Mouse (Mus musculus) neural tube, embryonic 13.5 days (tissue): Measurements from ENCODE around the gene Zfp618. TPM values are rescaled to one million over a fixed set of nuclear protein-coding genes. Genes with fewer than 3 reads are reported as not detected.

ENCODE experiments used
- ATAC-seq: fragments of 200-750 bp; cut with Nextera tagmentation; 2 replicates; pipeline ENCODE4 v1.8.0; 2017; ENCODE audit warnings: low read depth, mild to moderate bottlenecking, moderate TSS enrichment, moderate library complexity
- H3K27ac ChIP-seq: fragments of 300-500 bp; sonication (generic); replicated peaks from 2 replicates; pipeline ENCODE4 v1.5.1; 2015; ENCODE audit warnings: moderate library complexity, mild to moderate bottlenecking, inconsistent platforms
- H3K27me3 ChIP-seq: fragments of 300-500 bp; sonication (generic); 2 replicates; pipeline ENCODE4 v1.6.1; 2015; ENCODE audit warnings: mild to moderate bottlenecking, inconsistent platforms
- H3K36me3 ChIP-seq: fragments of 300-500 bp; sonication (generic); 2 replicates; pipeline ENCODE4 v1.6.1; 2015; ENCODE audit warnings: mild to moderate bottlenecking, inconsistent platforms
- H3K4me1 ChIP-seq: fragments of 300-500 bp; sonication (generic); replicated peaks from 2 replicates; pipeline ENCODE4 v1.6.1; 2015; ENCODE audit warnings: inconsistent platforms
- H3K4me2 ChIP-seq: fragments of 300-500 bp; sonication (generic); 2 replicates; pipeline ENCODE4 v1.6.1; 2015; ENCODE audit warnings: inconsistent platforms, mild to moderate bottlenecking, moderate library complexity
- H3K4me3 ChIP-seq: fragments of 300-500 bp; sonication (generic); 2 replicates; pipeline ENCODE4 v1.5.1; 2015; ENCODE audit warnings: mild to moderate bottlenecking, inconsistent platforms
- H3K9ac ChIP-seq: fragments of 300-500 bp; sonication (generic); 2 replicates; pipeline ENCODE4 v1.6.1; 2015; ENCODE audit warnings: moderate library complexity, mild to moderate bottlenecking, inconsistent platforms
- H3K9me3 ChIP-seq: fragments of 300-500 bp; sonication (generic); 2 replicates; pipeline ENCODE4 v1.6.1; 2016; ENCODE audit warnings: inconsistent platforms
- WGBS: fragments of 180-500 bp; shearing (Covaris S2); methylation state at CpG from one replicate; pipeline ENCODE4 v1.1.7; 2015; 5-methylcytosine and 5-hydroxymethylcytosine counted together
- polyA plus RNA-seq: library from polyadenylated mRNA; unstranded; fragments of >200 nt; fragmentation: Nextera tagmentation; extraction: Ambion mirVana; gene quantifications from 2 replicates; pipeline ENCODE4 v1.2.1, GENCODE M21; 2015

Gene Zfp618
- polyA plus RNA-seq, 1 experiment from 2014 or later, result 40.9 TPM

- H3K4me2 ChIP-seq, result no peak overlapping the region
- H3K9ac ChIP-seq, result no peak overlapping the region
- peaks cover 5% of the 10 kb centered on the region; the same call in 1 of the 2 replicates for H3K36me3 ChIP-seq
- H3K27me3 ChIP-seq, result no peaks in the 10 kb centered on the region
- H3K4me3 ChIP-seq, result no peak overlapping the region
- H3K4me1 ChIP-seq, result peaks cover 75% of the 10 kb centered on the region
- H3K9me3 ChIP-seq, result no peaks in the 10 kb centered on the region
- H3K27ac ChIP-seq, result peak overlapping the region; percentile 91
- no peak for ATAC-seq
- 32% methylated on average over 5 of the region's 5 CpGs for WGBS
Observed at GRCm38 (mm10) chr4:63057581-63057980, 92.2 kb downstream of the Zfp618 start.

- H3K4me1 ChIP-seq, result peaks cover 71% of the 10 kb centered on the region
- H3K27ac ChIP-seq, result peak overlapping the region; percentile 91
- H3K9me3 ChIP-seq, result no peaks in the 10 kb centered on the region
- H3K4me2 ChIP-seq, result no peak overlapping the region
- H3K36me3 ChIP-seq, result peaks cover 15% of the 10 kb centered on the region
- ATAC-seq, result no peak
- H3K27me3 ChIP-seq, result no peaks in the 10 kb centered on the region
- H3K4me3 ChIP-seq, result no peak overlapping the region
- 92% methylated on average over 4 of the region's 4 CpGs for WGBS
- H3K9ac ChIP-seq, result no peak overlapping the region
Observed at GRCm38 (mm10) chr4:63058686-63059085, 93.3 kb downstream of the Zfp618 start.

- Histone ChIP-seq H3K27me3 (no peaks in the 10 kb centered on the region), H3K36me3 (peaks cover 15% of the 10 kb centered on the region), H3K9ac (no peak overlapping the region), H3K4me2 (no peak overlapping the region), H3K4me1 (peaks cover 60% of the 10 kb centered on the region), H3K27ac (peak overlapping the region; percentile 69), H3K9me3 (no peaks in the 10 kb centered on the region), H3K4me3 (no peak overlapping the region)
- ATAC-seq, result no peak
- WGBS, result 67% methylated on average over 6 of the region's 6 CpGs
Observed at GRCm38 (mm10) chr4:63060358-63060757, 95.0 kb downstream of the Zfp618 start.

GRCm38 (mm10) chr4:63061411-63061810, 96.0 kb downstream of the Zfp618 start:
- Histone ChIP-seq H3K27ac (peak overlapping the region; percentile 69), H3K4me2 (no peak overlapping the region), H3K4me3 (no peak overlapping the region), H3K27me3 (no peaks in the 10 kb centered on the region), H3K4me1 (peaks cover 50% of the 10 kb centered on the region), H3K9ac (no peak overlapping the region), H3K9me3 (no peaks in the 10 kb centered on the region), H3K36me3 (peaks cover 15% of the 10 kb centered on the region)
- WGBS, result 94% methylated on average over 6 of the region's 6 CpGs
- no peak for ATAC-seq

GRCm38 (mm10) chr4:63063360-63063759, 98.0 kb downstream of the Zfp618 start:
- Histone ChIP-seq H3K4me1 (peaks cover 32% of the 10 kb centered on the region), H3K9me3 (no peaks in the 10 kb centered on the region), H3K9ac (no peak overlapping the region), H3K4me3 (no peak overlapping the region), H3K27ac (no peak overlapping the region), H3K4me2 (no peak overlapping the region), H3K27me3 (no peaks in the 10 kb centered on the region), H3K36me3 (peaks cover 15% of the 10 kb centered on the region)
- ATAC-seq, result no peak
- 97% methylated on average over 4 of the region's 4 CpGs for WGBS

- Histone ChIP-seq H3K9ac (no peak overlapping the region), H3K27me3 (no peaks in the 10 kb centered on the region), H3K27ac (no peak overlapping the region), H3K4me3 (no peak overlapping the region), H3K4me1 (peaks cover 19% of the 10 kb centered on the region), H3K9me3 (no peaks in the 10 kb centered on the region), H3K4me2 (no peak overlapping the region), H3K36me3 (peaks cover 15% of the 10 kb centered on the region)
- ATAC-seq, result no peak
- WGBS, result 94% methylated on average over 9 of the region's 9 CpGs
Observed at GRCm38 (mm10) chr4:63064911-63065310, 99.5 kb downstream of the Zfp618 start.

- H3K9ac ChIP-seq, result no peak overlapping the region
- no peaks in the 10 kb centered on the region for H3K4me1 ChIP-seq
- H3K4me3 ChIP-seq, result no peak overlapping the region
- H3K4me2 ChIP-seq, result no peak overlapping the region
- H3K27ac ChIP-seq, result no peak overlapping the region
- H3K9me3 ChIP-seq, result no peaks in the 10 kb centered on the region
- peaks cover 15% of the 10 kb centered on the region for H3K36me3 ChIP-seq
- H3K27me3 ChIP-seq, result no peaks in the 10 kb centered on the region
- no peak for ATAC-seq
- WGBS, result 94% methylated on average over 4 of the region's 4 CpGs
Observed at GRCm38 (mm10) chr4:63066796-63067195, 101.4 kb downstream of the Zfp618 start.

GRCm38 (mm10) chr4:63067822-63068221, 102.4 kb downstream of the Zfp618 start:
- 0 out of 2 replicates have a peak, but pooled peaks cover 3% of the 10 kb centered on the region for H3K4me1 ChIP-seq
- no peak overlapping the region; the same call in 1 of the 2 replicates for H3K27ac ChIP-seq
- ATAC-seq, result no peak
- H3K9me3 ChIP-seq, result no peaks in the 10 kb centered on the region
- H3K27me3 ChIP-seq, result no peaks in the 10 kb centered on the region
- 82% methylated on average over 6 of the region's 6 CpGs for WGBS
- peaks cover 8% of the 10 kb centered on the region for H3K36me3 ChIP-seq
- no peak overlapping the region for H3K9ac ChIP-seq
- H3K4me2 ChIP-seq, result no peak overlapping the region
- H3K4me3 ChIP-seq, result no peak overlapping the region

- no peak overlapping the region for H3K27ac ChIP-seq
- no peaks in the 10 kb centered on the region for H3K36me3 ChIP-seq
- 0 out of 2 replicates have a peak, but pooled peaks cover 3% of the 10 kb centered on the region for H3K4me1 ChIP-seq
- H3K9me3 ChIP-seq, result no peaks in the 10 kb centered on the region
- no peak overlapping the region for H3K4me3 ChIP-seq
- no peak overlapping the region for H3K9ac ChIP-seq
- no peak for ATAC-seq
- H3K4me2 ChIP-seq, result no peak overlapping the region
- H3K27me3 ChIP-seq, result no peaks in the 10 kb centered on the region
- 94% methylated on average over 12 of the region's 12 CpGs for WGBS
Observed at GRCm38 (mm10) chr4:63068499-63069175, 103.3 kb downstream of the Zfp618 start.

- 0 out of 2 replicates have a peak, but pooled peaks cover 3% of the 10 kb centered on the region for H3K4me1 ChIP-seq
- 0 out of 2 replicates have a peak, but pooled peaks cover 2% of the 10 kb centered on the region for H3K36me3 ChIP-seq
- no peak overlapping the region for H3K4me3 ChIP-seq
- H3K9ac ChIP-seq, result no peak overlapping the region
- ATAC-seq, result no peak
- no peaks in the 10 kb centered on the region for H3K9me3 ChIP-seq
- H3K4me2 ChIP-seq, result no peak overlapping the region
- no peak overlapping the region; the same call in 1 of the 2 replicates for H3K27ac ChIP-seq
- H3K27me3 ChIP-seq, result no peaks in the 10 kb centered on the region
- 82% methylated on average over 15 of the region's 15 CpGs for WGBS
Observed at GRCm38 (mm10) chr4:63071413-63072260, 106.3 kb downstream of the Zfp618 start.

- ATAC-seq, result no peak
Observed at GRCm38 (mm10) chr4:63073139-63073538, 107.8 kb downstream of the Zfp618 start.

GRCm38 (mm10) chr4:63079159-63079558, 113.8 kb downstream of the Zfp618 start:
- peaks cover 61% of the 10 kb centered on the region for H3K36me3 ChIP-seq
- no peak overlapping the region for H3K4me3 ChIP-seq
- H3K27me3 ChIP-seq, result no peaks in the 10 kb centered on the region
- no peak overlapping the region for H3K27ac ChIP-seq
- H3K9ac ChIP-seq, result no peak overlapping the region
- no peak overlapping the region for H3K4me2 ChIP-seq
- no peaks in the 10 kb centered on the region for H3K9me3 ChIP-seq
- 90% methylated on average over 7 of the region's 7 CpGs for WGBS
- peaks cover 3% of the 10 kb centered on the region for H3K4me1 ChIP-seq
- ATAC-seq, result no peak

More at GRCm38 (mm10) chr4:63073139-63073538, 107.8 kb downstream of the Zfp618 start:
- Histone ChIP-seq H3K4me3 (no peak overlapping the region), H3K4me1 (0 out of 2 replicates have a peak, but pooled peaks cover 3% of the 10 kb centered on the region), H3K27ac (no peak overlapping the region), H3K36me3 (peaks cover 16% of the 10 kb centered on the region), H3K4me2 (no peak overlapping the region), H3K27me3 (no peaks in the 10 kb centered on the region), H3K9me3 (no peaks in the 10 kb centered on the region), H3K9ac (no peak overlapping the region)
- WGBS, result 91% methylated on average over 2 of the region's 2 CpGs
